Mouse (Mus musculus) midbrain, embryonic 10.5 days (tissue): Measurements from ENCODE around the gene Ddx50. TPM values are rescaled to one million over a fixed set of nuclear protein-coding genes. Genes with fewer than 3 reads are reported as not detected.
A peak's percentile ranks its signal among the peaks of the same experiment; 100 is the strongest.
"Not testable (repeated sequence)": the region's sequence is repeated elsewhere in the genome, so short reads cannot be mapped to it uniquely, and the experiment has no call there.

ENCODE experiments used
- DNase-seq: peaks from one replicate; pipeline ENCODE4 v3.0.0-alpha.2; 2017; ENCODE audit warnings: low spot score
- H3K27ac ChIP-seq: fragments of 300-500 bp; sonication (generic); replicated peaks from 2 replicates; pipeline ENCODE4 v1.5.1; 2016; ENCODE audit warnings: mild to moderate bottlenecking
- H3K27me3 ChIP-seq: fragments of 300-500 bp; sonication (generic); 2 replicates; pipeline ENCODE4 v1.6.1; 2016; ENCODE audit warnings: low read depth, mild to moderate bottlenecking; ENCODE audit not compliant: poor library complexity, severe bottlenecking
- H3K36me3 ChIP-seq: fragments of 300-500 bp; sonication (generic); 2 replicates; pipeline ENCODE4 v1.6.1; 2016; ENCODE audit warnings: mild to moderate bottlenecking, moderate library complexity
- H3K4me1 ChIP-seq: fragments of 300-500 bp; sonication (generic); 2 replicates; pipeline ENCODE4 v1.6.1; 2016
- H3K4me3 ChIP-seq: fragments of 300-500 bp; sonication (generic); 2 replicates; pipeline ENCODE4 v1.5.1; 2016; ENCODE audit warnings: mild to moderate bottlenecking, moderate library complexity
- H3K9me3 ChIP-seq: fragments of 300-500 bp; sonication (generic); replicated peaks from 2 replicates; pipeline ENCODE4 v1.6.1; 2016; ENCODE audit warnings: mild to moderate bottlenecking
- WGBS: fragments of 180-500 bp; shearing (Covaris S2); methylation state at CpG from one replicate; pipeline ENCODE4 v1.1.7; 2016; 5-methylcytosine and 5-hydroxymethylcytosine counted together
- polyA plus RNA-seq: library from polyadenylated mRNA; unstranded; fragments of >200 nt; fragmentation: Nextera tagmentation; extraction: Ambion mirVana; gene quantifications from 2 replicates; pipeline ENCODE4 v1.2.1, GENCODE M21; 2016

Ddx50 gene
- polyA plus RNA-seq, 1 experiment from 2014 or later = 104 TPM

- no peaks in the 10 kb centered on the region for H3K4me1 ChIP-seq
- no peaks in the 10 kb centered on the region for H3K9me3 ChIP-seq
- 89% methylated on average over 7 of the region's 7 CpGs for WGBS
- no peak overlapping the region for H3K4me3 ChIP-seq
- H3K27ac ChIP-seq = no peak overlapping the region
- no peak for DNase-seq
- H3K36me3 ChIP-seq = peaks cover 99% of the 10 kb centered on the region
- H3K27me3 ChIP-seq = no peaks in the 10 kb centered on the region
Measured at GRCm38 (mm10) chr10:62592496-62592895, 58.5 kb downstream of the Ddx50 start.

- no peak overlapping the region for H3K4me3 ChIP-seq
- H3K36me3 ChIP-seq = peaks cover 100% of the 10 kb centered on the region
- DNase-seq = peak; percentile 73
- H3K9me3 ChIP-seq = no peaks in the 10 kb centered on the region
- 64% methylated on average over 6 of the region's 6 CpGs for WGBS
- no peak overlapping the region for H3K27ac ChIP-seq
- H3K27me3 ChIP-seq = no peaks in the 10 kb centered on the region
- no peaks in the 10 kb centered on the region for H3K4me1 ChIP-seq
Measured at GRCm38 (mm10) chr10:62590200-62590599, 60.8 kb downstream of the Ddx50 start.

DNA sequence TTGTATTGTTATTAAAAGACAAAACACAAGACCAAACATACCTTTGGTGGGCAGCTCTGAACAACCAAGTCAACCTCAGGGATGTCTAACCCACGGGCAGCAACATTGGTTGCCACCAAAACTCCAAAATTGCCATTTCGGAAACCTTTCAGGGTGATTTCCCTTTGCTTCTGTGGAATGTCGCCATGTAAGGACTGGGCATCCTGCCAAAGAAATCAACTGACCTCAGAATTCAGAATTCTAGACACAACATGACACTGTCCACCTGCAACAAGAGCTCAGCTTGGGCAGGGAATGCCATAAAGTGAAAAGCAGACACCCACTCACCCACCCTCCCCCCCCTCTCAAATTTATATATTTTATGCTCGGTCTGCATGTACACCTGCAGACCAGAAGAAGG lies 62.4 kb downstream of the Ddx50 start:
- Histone ChIP-seq H3K27ac (no peak overlapping the region), H3K27me3 (no peaks in the 10 kb centered on the region), H3K4me3 (no peak overlapping the region), H3K4me1 (no peaks in the 10 kb centered on the region), H3K9me3 (no peaks in the 10 kb centered on the region), H3K36me3 (peaks cover 100% of the 10 kb centered on the region)
- WGBS = 94% methylated on average over 4 of the region's 4 CpGs
- DNase-seq = no peak

GRCm38 (mm10) chr10:62583245-62583644 lies 67.8 kb downstream of the Ddx50 start:
- Histone ChIP-seq H3K36me3 (peaks cover 90% of the 10 kb centered on the region), H3K27ac (no peak overlapping the region), H3K27me3 (no peaks in the 10 kb centered on the region), H3K9me3 (no peaks in the 10 kb centered on the region), H3K4me1 (peaks cover 2% of the 10 kb centered on the region; the same call in 1 of the 2 replicates), H3K4me3 (no peak overlapping the region)
- WGBS = 91% methylated on average over 1 of the region's 1 CpGs
- no peak for DNase-seq

GRCm38 (mm10) chr10:62582701-62583100 lies 68.3 kb downstream of the Ddx50 start:
- H3K36me3 ChIP-seq = peaks cover 85% of the 10 kb centered on the region
- H3K27ac ChIP-seq = no peak overlapping the region
- no peak for DNase-seq
- no peaks in the 10 kb centered on the region for H3K27me3 ChIP-seq
- no peak overlapping the region for H3K4me3 ChIP-seq
- 91% methylated on average over 7 of the region's 7 CpGs for WGBS
- H3K4me1 ChIP-seq = peaks cover 4% of the 10 kb centered on the region
- H3K9me3 ChIP-seq = no peaks in the 10 kb centered on the region

DNA sequence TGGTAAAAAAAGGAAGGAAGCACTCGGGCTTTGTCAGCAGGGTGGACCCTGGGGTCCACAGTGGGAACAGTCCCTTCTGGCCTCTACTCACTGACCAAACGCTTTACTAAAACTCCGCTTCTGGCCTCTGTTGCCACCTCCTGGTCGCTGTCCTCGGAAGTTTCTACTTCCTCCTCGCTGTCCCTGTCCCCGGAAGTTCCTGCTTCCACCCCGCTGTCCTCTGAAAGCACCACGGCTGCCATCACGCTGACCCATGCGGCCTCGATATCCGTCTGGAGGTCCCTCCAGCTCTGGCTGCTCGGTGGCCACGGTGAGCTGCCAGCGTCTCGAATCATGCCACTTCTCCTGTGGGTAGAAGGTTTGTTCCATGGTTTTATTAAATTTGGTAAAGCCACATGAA lies 68.8 kb downstream of the Ddx50 start:
- no peaks in the 10 kb centered on the region for H3K9me3 ChIP-seq
- no peak for DNase-seq
- peaks cover 8% of the 10 kb centered on the region for H3K4me1 ChIP-seq
- peaks cover 80% of the 10 kb centered on the region for H3K36me3 ChIP-seq
- WGBS = 90% methylated on average over 17 of the region's 17 CpGs
- no peak overlapping the region for H3K27ac ChIP-seq
- H3K4me3 ChIP-seq = no peak overlapping the region
- no peaks in the 10 kb centered on the region for H3K27me3 ChIP-seq

- Histone ChIP-seq H3K36me3 (peaks cover 67% of the 10 kb centered on the region), H3K4me1 (peaks cover 17% of the 10 kb centered on the region)
- H3K4me3 ChIP-seq, H3K27me3 ChIP-seq, H3K27ac ChIP-seq, H3K9me3 ChIP-seq, DNase-seq: not testable (repeated sequence)
- 89% methylated on average over 12 of the region's 13 CpGs for WGBS
Measured at GRCm38 (mm10) chr10:62579129-62579528, 71.9 kb downstream of the Ddx50 start.

DNA sequence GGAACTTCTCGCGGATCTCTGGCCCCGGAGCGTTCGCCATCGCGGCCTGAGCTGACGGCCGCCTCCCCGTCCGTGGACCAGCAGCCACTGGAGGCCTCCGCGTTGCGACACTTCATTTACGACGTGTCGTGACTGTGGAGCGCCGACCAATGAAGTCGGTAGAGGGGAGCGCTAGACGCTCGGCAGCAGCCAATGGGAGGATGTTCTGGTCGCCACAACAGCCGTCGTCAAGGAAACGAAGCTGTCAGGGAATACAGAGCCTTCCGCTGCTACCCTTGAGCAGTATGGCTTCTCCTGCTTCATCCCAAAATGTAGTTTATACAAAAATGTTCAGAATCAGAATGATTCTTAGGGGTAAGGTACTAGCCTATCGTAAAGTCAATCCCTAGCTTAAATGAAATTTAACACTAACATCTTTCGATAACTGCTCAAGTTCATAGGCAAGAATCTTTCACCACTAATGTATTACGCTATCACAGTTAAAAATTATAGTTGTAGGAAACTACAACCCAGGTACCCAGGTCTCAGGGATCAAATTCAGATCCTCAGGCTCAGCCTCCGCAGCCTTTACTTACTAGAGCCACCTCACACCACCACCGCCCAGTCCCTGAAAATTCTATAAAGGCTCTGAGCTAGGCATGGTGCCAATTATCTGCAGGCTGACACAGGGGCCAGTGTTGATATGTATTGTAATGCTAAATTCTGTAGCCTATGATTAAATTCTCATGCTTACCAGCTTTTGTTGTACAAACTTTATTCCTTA lies 72.5 kb downstream of the Ddx50 start, which contains the start of gene Kif1bp:
Kif1bp (minus strand) TSS at position 120 of the 763 bp plus-strand sequence.
- H3K4me3 ChIP-seq = peak within 1 kb of the TSS; percentile 75
- peaks cover 67% of the 10 kb centered on the region for H3K36me3 ChIP-seq
- WGBS = 7% methylated on average over 33 of the region's 33 CpGs
- H3K4me1 ChIP-seq = peaks cover 17% of the 10 kb centered on the region
- H3K27me3 ChIP-seq = no peaks in the 10 kb centered on the region
- peak within 1 kb of the TSS; percentile 87 for H3K27ac ChIP-seq
- DNase-seq = peak; percentile 98
- no peaks in the 10 kb centered on the region for H3K9me3 ChIP-seq

- Histone ChIP-seq H3K4me1 (peaks cover 17% of the 10 kb centered on the region), H3K27ac (peak overlapping the region; percentile 87), H3K9me3 (no peaks in the 10 kb centered on the region), H3K27me3 (no peaks in the 10 kb centered on the region), H3K4me3 (peak overlapping the region; percentile 75), H3K36me3 (peaks cover 67% of the 10 kb centered on the region)
- DNase-seq = no peak
- WGBS = 1% methylated on average over 54 of the region's 54 CpGs
Measured at GRCm38 (mm10) chr10:62577673-62578337, 73.2 kb downstream of the Ddx50 start.

DNA sequence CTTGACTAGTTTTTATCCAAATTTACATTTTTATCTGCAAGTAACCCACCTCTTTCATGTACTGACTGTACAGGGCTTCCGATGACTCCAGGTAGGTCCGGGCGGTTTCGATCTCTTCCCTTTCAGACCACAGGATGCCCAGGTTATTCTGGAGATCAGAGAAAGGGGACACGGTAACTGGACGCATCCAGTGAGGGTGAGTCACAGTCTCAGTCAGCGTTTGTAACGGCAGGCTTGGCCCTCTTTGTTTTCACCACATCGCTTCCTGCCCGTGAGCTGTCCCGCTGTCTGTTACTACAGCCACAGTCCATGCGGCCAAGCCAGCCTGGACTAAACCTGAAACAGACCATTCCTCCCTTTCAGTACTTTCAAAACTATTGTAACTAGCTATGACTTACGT lies 76.0 kb downstream of the Ddx50 start:
- DNase-seq = no peak
- Histone ChIP-seq H3K9me3 (no peaks in the 10 kb centered on the region), H3K4me3 (no peak overlapping the region), H3K36me3 (peaks cover 65% of the 10 kb centered on the region), H3K27ac (no peak overlapping the region), H3K27me3 (no peaks in the 10 kb centered on the region), H3K4me1 (peaks cover 17% of the 10 kb centered on the region)
- WGBS = 93% methylated on average over 13 of the region's 13 CpGs

GRCm38 (mm10) chr10:62570126-62570871 lies 80.7 kb downstream of the Ddx50 start:
- Histone ChIP-seq H3K9me3 (no peaks in the 10 kb centered on the region), H3K4me1 (no peaks in the 10 kb centered on the region), H3K4me3 (no peak overlapping the region), H3K36me3 (peaks cover 98% of the 10 kb centered on the region), H3K27ac (no peak overlapping the region), H3K27me3 (no peaks in the 10 kb centered on the region)
- DNase-seq = no peak
- WGBS = 97% methylated on average over 7 of the region's 7 CpGs

GRCm38 (mm10) chr10:62568861-62569260 lies 82.2 kb downstream of the Ddx50 start:
- Histone ChIP-seq H3K4me1 (no peaks in the 10 kb centered on the region), H3K36me3 (peaks cover 98% of the 10 kb centered on the region), H3K4me3 (no peak overlapping the region), H3K9me3 (no peaks in the 10 kb centered on the region), H3K27me3 (no peaks in the 10 kb centered on the region), H3K27ac (no peak overlapping the region)
- WGBS = 97% methylated on average over 4 of the region's 4 CpGs
- DNase-seq = no peak
